Mouse (Mus musculus) heart, adult 2 months (tissue): ENCODE measurements around the gene Fndc3b.

Experiments
- CTCF ChIP-seq: fragments of 200-600 bp; IDR thresholded peaks from 2 replicates; pipeline ENCODE4 v1.8.1; 2022; ENCODE audit warnings: antibody characterized with exemption, mild to moderate bottlenecking, moderate library complexity
- EP300 ChIP-seq: fragments of 200-500 bp; IDR thresholded peaks from 2 replicates; pipeline ENCODE4 v1.6.1; 2011; ENCODE audit warnings: low read depth, low read length, control low read depth; ENCODE audit not compliant: insufficient read depth
- POLR2A ChIP-seq: fragments of 200-500 bp; IDR thresholded peaks from 2 replicates; pipeline ENCODE4 v1.6.1; 2011; ENCODE audit warnings: mild to moderate bottlenecking, low read depth, low read length, control low read depth; ENCODE audit not compliant: insufficient read depth

- TF ChIP-seq CTCF = no peak
- TF ChIP-seq EP300 = no peak
- no peak for TF ChIP-seq POLR2A
Measured at GRCm38 (mm10) chr3:27613011-27613410, 98.1 kb downstream of the Fndc3b start.
